Mouse (Mus musculus) forebrain, embryonic 16.5 days (tissue): Measurements from ENCODE around the gene Igfbp2. TPM values are rescaled to one million over a fixed set of nuclear protein-coding genes. Genes with fewer than 3 reads are reported as not detected.

Experiments used
- ATAC-seq: fragments of 200-750 bp; cut with Nextera tagmentation; 2 replicates; pipeline ENCODE4 v1.8.0; 2017; ENCODE audit warnings: mild to moderate bottlenecking, moderate library complexity
- H3K27ac ChIP-seq: fragments of 300-500 bp; sonication (generic); 2 replicates; pipeline ENCODE4 v1.5.1; 2014; ENCODE audit warnings: low read length, control low read depth
- H3K27me3 ChIP-seq: fragments of 300-500 bp; sonication (generic); replicated peaks from 2 replicates; pipeline ENCODE4 v1.6.1; 2014; ENCODE audit warnings: low read length; ENCODE audit not compliant: control insufficient read depth, insufficient read depth
- H3K36me3 ChIP-seq: fragments of 300-500 bp; sonication (generic); 2 replicates; pipeline ENCODE4 v1.6.1; 2014; ENCODE audit not compliant: control insufficient read depth, insufficient read depth
- H3K4me1 ChIP-seq: fragments of 300-500 bp; sonication (generic); replicated peaks from 2 replicates; pipeline ENCODE4 v1.6.1; 2014; ENCODE audit warnings: low read length; ENCODE audit not compliant: control insufficient read depth, insufficient read depth
- H3K4me2 ChIP-seq: fragments of 300-500 bp; sonication (generic); 2 replicates; pipeline ENCODE4 v1.6.1; 2014; ENCODE audit warnings: mild to moderate bottlenecking, low read length, control low read depth
- H3K4me3 ChIP-seq: fragments of 300-500 bp; sonication (generic); replicated peaks from 2 replicates; pipeline ENCODE4 v1.5.1; 2014; ENCODE audit warnings: mild to moderate bottlenecking, low read length, control low read depth
- H3K9ac ChIP-seq: fragments of 300-500 bp; sonication (generic); replicated peaks from 2 replicates; pipeline ENCODE4 v1.6.1; 2014; ENCODE audit warnings: low read depth, low read length, control low read depth
- H3K9me3 ChIP-seq: fragments of 300-500 bp; sonication (generic); 2 replicates; pipeline ENCODE4 v1.6.1; 2016; ENCODE audit warnings: low read length; ENCODE audit not compliant: control insufficient read depth
- whole genome bisulfite sequencing: fragments of 180-500 bp; shearing (Covaris S2); extraction: QIAGEN DNeasy Blood & Tissue Kit; methylation state at CpG from one replicate; pipeline ENCODE4 v1.1.7; 2014; 5-methylcytosine and 5-hydroxymethylcytosine counted together
- polyA plus RNA-seq: library from polyadenylated mRNA; unstranded; fragments of >200 nt; fragmentation: Nextera tagmentation; extraction: Ambion mirVana; gene quantifications from 2 replicates; pipeline ENCODE4 v1.2.1, GENCODE M21; 2015

The Igfbp2 gene
- polyA plus RNA-seq, 1 experiment from 2014 or later: 279 TPM

GRCm38 (mm10) chr1:72877892-72878291 lies 53.6 kb downstream of the Igfbp2 start:
- H3K36me3 ChIP-seq: no peaks in the 10 kb centered on the region
- no peaks in the 10 kb centered on the region for H3K9me3 ChIP-seq
- peaks cover 24% of the 10 kb centered on the region for H3K4me1 ChIP-seq
- no peak overlapping the region for H3K9ac ChIP-seq
- H3K27ac ChIP-seq: no peak overlapping the region
- no peaks in the 10 kb centered on the region for H3K27me3 ChIP-seq
- H3K4me3 ChIP-seq: no peak overlapping the region
- H3K4me2 ChIP-seq: peak overlapping the region; percentile 27; the same call in 1 of the 2 replicates
- ATAC-seq: peak; percentile 52
- whole genome bisulfite sequencing: 4% methylated on average over 3 of the region's 3 CpGs

GRCm38 (mm10) chr1:72878473-72879318 lies 54.4 kb downstream of the Igfbp2 start:
- ATAC-seq: no peak
- H3K27me3 ChIP-seq: no peaks in the 10 kb centered on the region
- WGBS: 71% methylated on average over 25 of the region's 25 CpGs
- H3K4me2 ChIP-seq: no peak overlapping the region
- no peak overlapping the region for H3K4me3 ChIP-seq
- no peaks in the 10 kb centered on the region for H3K36me3 ChIP-seq
- H3K9me3 ChIP-seq: no peaks in the 10 kb centered on the region
- no peak overlapping the region for H3K27ac ChIP-seq
- H3K4me1 ChIP-seq: peaks cover 18% of the 10 kb centered on the region
- no peak overlapping the region for H3K9ac ChIP-seq

GRCm38 (mm10) chr1:72879319-72879634 lies 55.0 kb downstream of the Igfbp2 start:
- H3K4me2 ChIP-seq: no peak overlapping the region
- no peak overlapping the region for H3K9ac ChIP-seq
- no peak overlapping the region for H3K4me3 ChIP-seq
- 63% methylated on average over 4 of the region's 4 CpGs for WGBS
- no peak overlapping the region for H3K27ac ChIP-seq
- H3K36me3 ChIP-seq: no peaks in the 10 kb centered on the region
- H3K27me3 ChIP-seq: no peaks in the 10 kb centered on the region
- no peak for ATAC-seq
- no peaks in the 10 kb centered on the region for H3K9me3 ChIP-seq
- peaks cover 13% of the 10 kb centered on the region for H3K4me1 ChIP-seq

- no peaks in the 10 kb centered on the region for H3K36me3 ChIP-seq
- H3K27ac ChIP-seq: no peak overlapping the region
- ATAC-seq: no peak
- H3K9ac ChIP-seq: no peak overlapping the region
- no peak overlapping the region for H3K4me3 ChIP-seq
- 89% methylated on average over 11 of the region's 11 CpGs for WGBS
- H3K4me2 ChIP-seq: no peak overlapping the region
- no peaks in the 10 kb centered on the region for H3K4me1 ChIP-seq
- H3K9me3 ChIP-seq: no peaks in the 10 kb centered on the region
- no peaks in the 10 kb centered on the region for H3K27me3 ChIP-seq
These were observed 61.0 kb downstream of the Igfbp2 start for GRCm38 (mm10) chr1:72885111-72885818.

GRCm38 (mm10) chr1:72885819-72886169 lies 61.5 kb downstream of the Igfbp2 start:
- no peaks in the 10 kb centered on the region for H3K9me3 ChIP-seq
- no peaks in the 10 kb centered on the region for H3K36me3 ChIP-seq
- H3K4me2 ChIP-seq: no peak overlapping the region
- no peak overlapping the region for H3K9ac ChIP-seq
- no peak for ATAC-seq
- no peaks in the 10 kb centered on the region for H3K4me1 ChIP-seq
- no peak overlapping the region for H3K27ac ChIP-seq
- no peak overlapping the region for H3K4me3 ChIP-seq
- H3K27me3 ChIP-seq: no peaks in the 10 kb centered on the region
- WGBS: 88% methylated on average over 7 of the region's 7 CpGs

GRCm38 (mm10) chr1:72887910-72888309 lies 63.6 kb downstream of the Igfbp2 start:
- ATAC-seq: no peak
- H3K4me2 ChIP-seq: no peak overlapping the region
- no peak overlapping the region for H3K27ac ChIP-seq
- H3K9me3 ChIP-seq: no peaks in the 10 kb centered on the region
- no peak overlapping the region for H3K9ac ChIP-seq
- no peak overlapping the region for H3K4me3 ChIP-seq
- no peaks in the 10 kb centered on the region for H3K36me3 ChIP-seq
- WGBS: 48% methylated on average over 1 of the region's 1 CpGs
- no peaks in the 10 kb centered on the region for H3K4me1 ChIP-seq
- H3K27me3 ChIP-seq: no peaks in the 10 kb centered on the region

GRCm38 (mm10) chr1:72895821-72896220 lies 71.5 kb downstream of the Igfbp2 start:
- no peak overlapping the region for H3K4me2 ChIP-seq
- H3K4me3 ChIP-seq: no peak overlapping the region
- H3K9ac ChIP-seq: no peak overlapping the region
- H3K4me1 ChIP-seq: no peaks in the 10 kb centered on the region
- no peak for ATAC-seq
- no peak overlapping the region for H3K27ac ChIP-seq
- no peaks in the 10 kb centered on the region for H3K9me3 ChIP-seq
- no peaks in the 10 kb centered on the region for H3K27me3 ChIP-seq
- no peaks in the 10 kb centered on the region for H3K36me3 ChIP-seq
- 66% methylated on average over 2 of the region's 2 CpGs for WGBS

Other genes with a start within 250 kb of the Igfbp2 start
- gene Smarcal1, start 241.3 kb upstream of the Igfbp2 start, polyA plus RNA-seq: 29.2 and 31.4 TPM in 2 replicates
- gene Ankar, start 123.9 kb upstream of the Igfbp2 start, polyA plus RNA-seq: not detected in 2 replicates
- gene Rpl37a, start 113.2 kb upstream of the Igfbp2 start, polyA plus RNA-seq: 951 and 957 TPM in 2 replicates
- gene Igfbp5, start 50.4 kb downstream of the Igfbp2 start, polyA plus RNA-seq: 26.8 and 31.0 TPM in 2 replicates
- not detected in 2 replicates for gene Tnp1, start 191.4 kb downstream of the Igfbp2 start, polyA plus RNA-seq